Comparison of ENCODE assay signal across 23 mouse cellular contexts in genomic region chr5:8947423-8948110, GRCm38 (mm10). TPM values are rescaled to one million over a fixed set of nuclear protein-coding genes. Genes with fewer than 3 reads are reported as not detected.
DNase-seq lines count a peak whose midpoint lies in the region; ATAC-seq and TF ChIP-seq lines count a peak whose summit lies in the region.
"Had no signal": no experiment of that assay in that cellular context is flagged by ENCODE, and none has a peak within 500 bp of the region (broad histone marks: within the 10 kb centered on the region; RNA-seq: fewer than 3 reads in every experiment).

No protein-coding gene starts in this region.

- H3K27me3 ChIP-seq in midbrain, embryonic 13.5 days, result no peaks in the 10 kb centered on the region
- no peaks in the 10 kb centered on the region for H3K27me3 ChIP-seq in midbrain, postnatal 0 days (ENCODE audit: insufficient read depth, low read length)
- no peaks in the 10 kb centered on the region for H3K27me3 ChIP-seq in intestine, embryonic 16.5 days (replicated peaks; ENCODE audit: control insufficient read depth, insufficient read depth, low read length)
- H3K27me3 ChIP-seq in liver, embryonic 16.5 days (ENCODE audit: control insufficient read depth, insufficient read depth, low read depth, low read length), result no peaks in the 10 kb centered on the region
- H3K27me3 ChIP-seq: forebrain, embryonic 13.5 days; heart, embryonic 13.5 days; hindbrain, embryonic 12.5 days; neural tube, embryonic 15.5 days had no signal

- no peak for DNase-seq in midbrain, postnatal 0 days (ENCODE audit: low spot score)
- DNase-seq in yolk sac, embryonic 10.5 days (ENCODE audit: low spot score), result peak; percentile 58
- DNase-seq in c-Kit-positive CD71-positive TER-119-positive erythroid progenitor cells, embryonic 14.5 days (ENCODE audit: low spot score), result no peak
- no peak for DNase-seq in cerebellum, adult 9-11 months
- DNase-seq: adrenal gland, adult 2 months; cerebellum, adult 2 months; cerebellum, postnatal 36 days; gastrocnemius, postnatal 10 days; heart, adult 18-20 months; heart, postnatal 14 days; kidney, adult 8-10 months; kidney, postnatal 14 days; layer of hippocampus, postnatal 36 days; lung, adult 2 months; right cerebral cortex, postnatal 25 days; thymus, postnatal 25 days had no signal

- no peaks in the 10 kb centered on the region for H3K4me1 ChIP-seq in midbrain, embryonic 13.5 days (replicated peaks)
- no peaks in the 10 kb centered on the region for H3K4me1 ChIP-seq in midbrain, postnatal 0 days (ENCODE audit: insufficient read depth, low read length)
- H3K4me1 ChIP-seq in intestine, embryonic 16.5 days (ENCODE audit: control insufficient read depth, insufficient read depth, low read length), result no peaks in the 10 kb centered on the region
- no peaks in the 10 kb centered on the region; the same call in 1 of the 2 replicates for H3K4me1 ChIP-seq in liver, embryonic 16.5 days (ENCODE audit: control insufficient read depth, low read depth, low read length)
- H3K4me1 ChIP-seq: forebrain, embryonic 13.5 days; heart, embryonic 13.5 days; hindbrain, embryonic 12.5 days; neural tube, embryonic 15.5 days had no signal

- peak; percentile 34; the same call in 1 of the 2 replicates for ATAC-seq in midbrain, embryonic 13.5 days
- ATAC-seq in midbrain, postnatal 0 days (ENCODE audit: low FRiP score), result no peak
- ATAC-seq in intestine, embryonic 16.5 days, result peak; percentile 84
- ATAC-seq in liver, embryonic 16.5 days (ENCODE audit: low read depth), result peak; percentile 69; the same call in 1 of the 2 replicates
- ATAC-seq: forebrain, embryonic 13.5 days had no signal

- no peaks in the 10 kb centered on the region for H3K9me3 ChIP-seq in midbrain, embryonic 13.5 days
- no peaks in the 10 kb centered on the region for H3K9me3 ChIP-seq in midbrain, postnatal 0 days (ENCODE audit: low read length)
- no peaks in the 10 kb centered on the region for H3K9me3 ChIP-seq in intestine, embryonic 16.5 days (ENCODE audit: control insufficient read depth, low read length)
- H3K9me3 ChIP-seq in liver, embryonic 16.5 days (replicated peaks; ENCODE audit: control insufficient read depth, low read length), result no peaks in the 10 kb centered on the region
- H3K9me3 ChIP-seq: forebrain, embryonic 13.5 days; heart, embryonic 13.5 days; hindbrain, embryonic 12.5 days; neural tube, embryonic 15.5 days had no signal

- no peak for TF ChIP-seq CTCF in midbrain, postnatal 0 days (IDR thresholded peaks at IDR 0.05)

- H3K9ac ChIP-seq in midbrain, embryonic 13.5 days (replicated peaks), result no peak overlapping the region
- no peak overlapping the region for H3K9ac ChIP-seq in midbrain, postnatal 0 days (replicated peaks; ENCODE audit: low read length, poor library complexity, severe bottlenecking)
- H3K9ac ChIP-seq in intestine, embryonic 16.5 days (ENCODE audit: low read depth, low read length), result no peak overlapping the region
- no peak overlapping the region for H3K9ac ChIP-seq in liver, embryonic 16.5 days (ENCODE audit: low read depth, low read length)
- H3K9ac ChIP-seq: forebrain, embryonic 13.5 days; heart, embryonic 13.5 days; hindbrain, embryonic 12.5 days; neural tube, embryonic 15.5 days had no signal

- no peak overlapping the region for H3K4me3 ChIP-seq in midbrain, embryonic 13.5 days (replicated peaks)
- no peak overlapping the region for H3K4me3 ChIP-seq in midbrain, postnatal 0 days (ENCODE audit: low read depth, low read length)
- no peak overlapping the region for H3K4me3 ChIP-seq in intestine, embryonic 16.5 days (ENCODE audit: low read length)
- H3K4me3 ChIP-seq in liver, embryonic 16.5 days (ENCODE audit: low read depth, low read length), result no peak overlapping the region
- H3K4me3 ChIP-seq: forebrain, embryonic 13.5 days; heart, embryonic 13.5 days; hindbrain, embryonic 12.5 days; neural tube, embryonic 15.5 days had no signal

- 52% methylated on average over 4 of the region's 4 CpGs for WGBS in midbrain, embryonic 13.5 days
- 56% methylated on average over 4 of the region's 4 CpGs for WGBS in midbrain, postnatal 0 days
- 69% methylated on average over 4 of the region's 4 CpGs for WGBS in intestine, embryonic 16.5 days
- 71% methylated on average over 4 of the region's 4 CpGs for WGBS in liver, embryonic 16.5 days (ENCODE audit: insufficient replicate concordance)

- H3K27ac ChIP-seq in midbrain, embryonic 13.5 days, result no peak overlapping the region
- H3K27ac ChIP-seq in midbrain, postnatal 0 days (ENCODE audit: low read depth, low read length), result no peak overlapping the region
- no peak overlapping the region for H3K27ac ChIP-seq in intestine, embryonic 16.5 days (ENCODE audit: low read length)
- peak overlapping the region; percentile 53 for H3K27ac ChIP-seq in liver, embryonic 16.5 days (ENCODE audit: low read length)
- H3K27ac ChIP-seq: forebrain, embryonic 13.5 days; heart, embryonic 13.5 days; hindbrain, embryonic 12.5 days; neural tube, embryonic 15.5 days had no signal

- no peaks in the 10 kb centered on the region for H3K36me3 ChIP-seq in midbrain, embryonic 13.5 days
- no peaks in the 10 kb centered on the region for H3K36me3 ChIP-seq in midbrain, postnatal 0 days (ENCODE audit: insufficient read depth, low read length)
- H3K36me3 ChIP-seq in intestine, embryonic 16.5 days (ENCODE audit: control insufficient read depth, insufficient read depth, low read length), result no peaks in the 10 kb centered on the region
- peaks cover 31% of the 10 kb centered on the region for H3K36me3 ChIP-seq in liver, embryonic 16.5 days (ENCODE audit: control insufficient read depth, insufficient read depth)
- H3K36me3 ChIP-seq: heart, embryonic 13.5 days; hindbrain, embryonic 12.5 days; neural tube, embryonic 15.5 days had no signal

- no peak overlapping the region for H3K4me2 ChIP-seq in midbrain, embryonic 13.5 days (replicated peaks)
- no peak overlapping the region for H3K4me2 ChIP-seq in midbrain, postnatal 0 days (ENCODE audit: low read depth, low read length, poor library complexity, severe bottlenecking)
- no peak overlapping the region for H3K4me2 ChIP-seq in intestine, embryonic 16.5 days (ENCODE audit: low read depth, low read length)
- H3K4me2 ChIP-seq in liver, embryonic 16.5 days (ENCODE audit: low read depth, low read length), result no peak overlapping the region
- H3K4me2 ChIP-seq: forebrain, embryonic 13.5 days; heart, embryonic 13.5 days; hindbrain, embryonic 12.5 days; neural tube, embryonic 15.5 days had no signal

RNA-seq across cellular contexts. Expression of gene Crot, which starts 49.6 kb away (rescaled TPM):
- polyA plus RNA-seq in midbrain, embryonic 13.5 days (2015; fragmentation: Nextera tagmentation; extraction: Ambion mirVana), result 17.8 and 19.2 TPM in 2 replicates
- 16.1 and 19.1 TPM in 2 replicates for total RNA-seq in midbrain, postnatal 0 days (2014; rRNA removed)
- 19.1 and 19.8 TPM in 2 replicates for polyA plus RNA-seq in midbrain, postnatal 0 days (2015; fragmentation: Nextera tagmentation; extraction: Ambion mirVana)
- polyA plus RNA-seq in intestine, embryonic 16.5 days (2015; fragmentation: Nextera tagmentation; extraction: Ambion mirVana), result 63.0 and 77.2 TPM in 2 replicates
- polyA plus RNA-seq in liver, embryonic 16.5 days (2015; fragmentation: Nextera tagmentation; extraction: Ambion mirVana), result 68.8 and 68.9 TPM in 2 replicates

RNA-seq across cellular contexts. Expression of gene Abcb4, which starts 54.0 kb away (rescaled TPM):
- polyA plus RNA-seq in midbrain, embryonic 13.5 days (2015; fragmentation: Nextera tagmentation; extraction: Ambion mirVana), result 0.54 and 0.63 TPM in 2 replicates
- total RNA-seq in midbrain, postnatal 0 days (2014; rRNA removed), result 0.85 and 1.5 TPM in 2 replicates
- polyA plus RNA-seq in midbrain, postnatal 0 days (2015; fragmentation: Nextera tagmentation; extraction: Ambion mirVana), result 0.77 and 1.2 TPM in 2 replicates
- polyA plus RNA-seq in intestine, embryonic 16.5 days (2015; fragmentation: Nextera tagmentation; extraction: Ambion mirVana), result 0.45 and 0.88 TPM in 2 replicates
- polyA plus RNA-seq in liver, embryonic 16.5 days (2015; fragmentation: Nextera tagmentation; extraction: Ambion mirVana), result 29.8 and 30.6 TPM in 2 replicates

Comparison
In these comparisons a context has a peak if more than half of its experiments do, and no peak if none do; other contexts are left out.
1. RNA of gene Abcb4, which starts 54.0 kb away (polyA plus RNA-seq): 29.8 to 30.6 TPM in liver, embryonic 16.5 days; 0.77 to 1.2 TPM in midbrain, postnatal 0 days, 0.45 to 0.88 TPM in intestine, embryonic 16.5 days and 0.54 to 0.63 TPM in midbrain, embryonic 13.5 days; every median in the first group is over 10 times any median in the second.